Mouse (Mus musculus) natural killer cell, adult 2 months (primary cell): ENCODE data around the gene Tet3.
"Not testable (repeated sequence)": the region's sequence is repeated elsewhere in the genome, so short reads cannot be mapped to it uniquely, and the experiment has no call there.

Experiments
- DNase-seq, 2 experiments: peaks; one replicate each; pipeline ENCODE4 v3.0.0; 2022; ENCODE audit warnings: low spot score in 2 of 2

The Tet3 gene

GRCm38 (mm10) chr6:83371350-83371749 is 87.5 kb downstream of the Tet3 start:
- no peak for DNase-seq

GRCm38 (mm10) chr6:83370316-83370965 is 88.4 kb downstream of the Tet3 start:
- no peak for DNase-seq

- DNase-seq, result no peak
Observed at GRCm38 (mm10) chr6:83363075-83363474, 95.8 kb downstream of the Tet3 start.

GRCm38 (mm10) chr6:83361523-83362248 is 97.2 kb downstream of the Tet3 start:
- no peak for DNase-seq

GRCm38 (mm10) chr6:83357436-83357835 is 101.4 kb downstream of the Tet3 start:
- no peak for DNase-seq

- peak; percentile 66 to 78 for DNase-seq
Observed at GRCm38 (mm10) chr6:83356569-83357138, 102.2 kb downstream of the Tet3 start.

- no peak for DNase-seq
Observed at GRCm38 (mm10) chr6:83354856-83355781, 103.8 kb downstream of the Tet3 start.

- no peak for DNase-seq
Observed at GRCm38 (mm10) chr6:83352666-83353410, 106.0 kb downstream of the Tet3 start.

- DNase-seq, result no peak
Observed at GRCm38 (mm10) chr6:83351490-83352160, 107.3 kb downstream of the Tet3 start.

- no peak for DNase-seq
Observed at GRCm38 (mm10) chr6:83350851-83351405, 108.0 kb downstream of the Tet3 start.

GRCm38 (mm10) chr6:83350172-83350571 is 108.7 kb downstream of the Tet3 start:
- DNase-seq, result no peak

- DNase-seq, result peak; percentile 86 to 92
Observed at GRCm38 (mm10) chr6:83349274-83349958, 109.5 kb downstream of the Tet3 start.

GRCm38 (mm10) chr6:83348873-83349272 is 110.0 kb downstream of the Tet3 start, which contains the start of gene Bola3:
Gene Bola3 (plus strand): TSS chr6:83349147.
- DNase-seq, result no peak

- DNase-seq, result no peak
Observed at GRCm38 (mm10) chr6:83347916-83348315, 111.0 kb downstream of the Tet3 start.

- DNase-seq, result not testable (repeated sequence)
Observed at GRCm38 (mm10) chr6:83345285-83345684, 113.6 kb downstream of the Tet3 start.

- no peak for DNase-seq
Observed at GRCm38 (mm10) chr6:83342957-83343356, 115.9 kb downstream of the Tet3 start.

- DNase-seq, result no peak
Observed at GRCm38 (mm10) chr6:83341387-83341786, 117.5 kb downstream of the Tet3 start.

- DNase-seq, result peak in 1 of 2 experiments; percentile 23
Observed at GRCm38 (mm10) chr6:83327591-83328190, 131.2 kb downstream of the Tet3 start.

GRCm38 (mm10) chr6:83326761-83327160 is 132.1 kb downstream of the Tet3 start:
- no peak for DNase-seq
